Mouse (Mus musculus) thymus, postnatal 14 days (tissue): ENCODE data around the gene Paqr4.
"Not testable (repeated sequence)": the region's sequence is repeated elsewhere in the genome, so short reads cannot be mapped to it uniquely, and the experiment has no call there.

Experiments
- DNase-seq: peaks from one replicate; pipeline ENCODE4 v3.0.0; 2021

Paqr4 gene

DNA sequence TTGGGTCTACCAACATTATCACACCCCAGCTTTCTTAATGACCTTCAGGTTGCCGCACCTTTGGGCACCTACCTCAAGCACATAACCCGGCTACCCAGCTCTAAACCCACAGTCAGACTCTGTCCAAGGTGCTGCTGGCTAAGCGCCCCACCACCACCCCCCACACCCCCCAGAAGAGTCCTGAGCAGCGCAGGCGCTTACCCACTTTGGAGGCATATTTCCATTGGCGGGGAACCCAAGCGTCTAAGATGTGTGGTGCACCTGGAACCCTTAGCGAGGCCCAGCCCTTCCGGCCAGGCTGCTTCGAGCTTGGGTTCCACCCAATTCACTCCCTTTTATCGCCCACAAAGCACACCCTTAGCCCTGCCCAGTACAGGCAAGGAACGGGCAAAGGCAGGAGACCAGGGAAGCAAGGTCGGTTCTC, at the start of gene Paqr4:
Gene Paqr4, minus strand, starts transcription at position 270 of the 424 bp plus-strand sequence.
- peak; percentile 39 for DNase-seq

DNA sequence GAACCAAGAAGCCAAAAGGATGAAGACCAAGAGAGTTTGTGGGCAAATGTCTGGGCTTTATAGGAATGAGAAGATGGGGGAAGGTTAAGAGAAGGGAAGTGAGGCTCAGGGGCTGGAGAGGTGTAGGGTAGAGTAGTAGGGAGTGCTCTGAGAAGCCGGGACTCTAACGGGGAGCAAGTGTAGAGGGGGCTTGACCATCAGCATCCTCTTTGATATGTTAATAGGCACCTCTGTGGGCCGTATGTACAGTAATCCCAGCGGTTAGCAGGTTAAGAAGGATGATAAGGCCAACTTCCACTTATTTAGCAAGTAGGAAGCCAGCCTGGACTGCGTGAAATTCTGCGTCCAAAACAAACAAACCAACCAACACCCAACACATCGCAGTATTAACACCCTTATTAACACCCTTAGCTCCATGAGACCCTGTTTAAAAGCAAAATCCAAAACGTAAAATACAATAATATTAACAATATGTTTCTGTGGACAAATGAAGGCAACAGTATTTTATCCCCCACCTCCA, 49.1 kb upstream of the Paqr4 start:
- DNase-seq = no peak

DNA sequence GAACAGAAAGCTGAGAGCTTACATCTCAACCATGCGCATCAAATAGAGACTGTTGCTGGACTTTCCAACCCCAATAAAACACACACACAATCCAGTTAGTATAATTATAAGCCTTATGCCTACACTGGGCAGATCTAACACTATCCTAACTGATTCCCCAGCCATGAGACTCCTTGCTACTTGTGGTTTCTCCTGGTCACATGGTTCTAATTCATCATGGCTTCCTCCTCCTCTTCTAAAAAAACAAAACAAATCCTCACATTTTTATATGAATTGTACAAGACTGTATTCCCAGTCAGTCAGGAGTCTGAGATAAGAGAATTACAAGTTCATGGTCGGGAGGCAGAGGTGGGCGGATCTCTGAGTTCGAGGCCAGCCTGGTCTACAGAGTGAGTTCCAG, 48.3 kb upstream of the Paqr4 start:
- no peak for DNase-seq

DNA sequence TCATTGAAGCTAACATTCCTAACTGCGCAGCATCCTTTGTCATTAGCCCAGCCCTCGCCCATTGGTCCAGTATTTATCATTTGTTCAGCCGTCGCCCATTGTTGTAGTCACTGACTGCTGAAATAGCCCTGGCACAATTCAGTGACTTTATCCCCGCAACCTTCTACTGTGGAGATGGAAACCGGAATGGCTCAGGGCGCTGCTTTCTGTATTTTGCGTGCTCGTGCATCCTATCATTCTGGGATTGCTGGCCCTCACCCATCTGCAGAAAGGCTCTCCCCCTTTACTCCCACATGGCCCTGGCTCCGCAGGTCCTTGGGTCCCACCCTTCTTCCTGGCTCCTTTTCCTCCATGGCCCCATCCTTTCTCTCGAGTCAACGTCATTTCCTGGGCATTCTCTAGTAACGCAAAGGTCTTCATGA, 45.9 kb upstream of the Paqr4 start:
- DNase-seq = no peak

DNA sequence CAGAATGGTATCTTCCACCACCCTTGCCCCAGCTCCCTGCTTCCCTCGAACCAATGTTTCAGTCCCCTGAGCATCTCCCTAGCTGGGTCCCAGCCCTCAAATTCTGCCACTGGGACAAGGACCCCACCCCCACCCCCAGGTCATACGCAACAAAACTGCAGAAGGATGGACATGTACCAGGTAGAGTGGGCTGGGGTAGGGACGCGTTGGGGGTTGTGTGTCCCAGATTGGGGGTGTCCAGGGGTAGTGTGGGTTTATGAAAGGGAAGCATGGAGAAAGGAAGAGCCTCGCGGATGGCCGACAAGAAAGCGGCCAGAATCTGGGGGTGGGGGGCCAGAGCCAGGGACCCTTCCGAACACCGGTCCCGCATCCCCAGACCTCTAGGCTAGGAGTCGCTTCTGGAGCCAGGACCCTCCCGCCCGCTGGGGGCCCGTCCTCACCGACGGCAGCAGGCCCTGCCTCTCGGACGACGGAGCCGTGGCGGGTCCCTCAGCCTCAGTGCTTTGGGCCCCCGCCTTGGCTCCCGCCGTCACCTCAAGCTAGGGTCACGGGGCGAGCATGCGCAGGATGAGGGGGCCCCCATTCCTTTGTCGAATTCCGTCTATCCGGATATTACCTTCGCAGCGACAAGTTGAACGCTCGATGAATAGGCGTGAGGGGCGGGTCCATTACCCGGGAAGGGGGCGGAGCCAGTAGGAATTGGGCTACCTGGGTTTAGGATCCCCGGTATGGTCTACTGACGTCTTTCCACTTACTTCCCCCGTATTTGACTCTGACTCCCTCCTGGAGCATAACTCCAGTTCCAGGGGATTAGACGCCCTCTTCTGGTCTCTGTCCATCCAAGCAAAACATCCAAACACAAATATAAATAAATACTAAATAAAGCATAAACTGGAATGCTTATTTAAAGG, 45.1 kb upstream of the Paqr4 start, which contains the start of gene Flywch2:
Gene Flywch2, minus strand, starts transcription at position 521 of the 911 bp plus-strand sequence.
- peak; percentile 80 for DNase-seq

DNA sequence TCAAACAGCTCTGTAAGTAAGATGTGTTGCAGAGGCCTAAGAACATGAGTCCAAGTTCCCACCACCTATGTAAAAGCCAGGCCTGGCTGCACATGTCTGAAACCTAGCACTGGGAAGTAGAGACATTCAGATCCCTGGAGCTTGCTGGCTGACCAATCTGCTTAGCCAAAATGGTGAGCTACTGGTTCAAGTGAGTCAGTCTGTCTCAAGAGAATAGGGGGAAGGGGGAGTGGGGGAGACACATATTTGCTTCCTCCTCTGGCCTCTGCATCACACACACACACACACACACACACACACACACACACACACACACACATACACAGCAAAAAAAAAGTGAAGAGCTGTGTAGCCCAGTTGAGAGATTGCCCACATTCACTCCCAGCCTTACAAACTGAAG, 42.7 kb upstream of the Paqr4 start:
- no peak for DNase-seq

DNA sequence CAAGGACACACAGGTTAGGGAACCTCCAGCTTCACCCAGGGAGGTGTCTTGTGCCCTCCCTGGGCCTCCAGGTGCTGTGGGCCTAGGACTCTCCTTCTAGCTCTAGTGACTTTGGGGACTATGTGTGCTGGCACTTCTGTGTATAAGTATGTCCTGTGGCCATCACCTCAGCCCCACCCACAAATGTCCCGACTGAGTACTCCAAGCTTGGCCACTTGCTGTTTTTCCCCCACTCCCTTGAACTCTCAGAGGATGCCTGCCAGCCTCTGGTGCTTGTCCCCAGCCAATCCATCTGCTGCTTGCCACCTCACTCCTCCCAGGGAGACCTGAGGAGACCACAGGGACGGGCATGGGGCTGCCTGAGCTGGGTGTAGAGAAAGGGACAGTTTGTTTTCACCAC, 37.8 kb upstream of the Paqr4 start:
- DNase-seq = no peak

DNA sequence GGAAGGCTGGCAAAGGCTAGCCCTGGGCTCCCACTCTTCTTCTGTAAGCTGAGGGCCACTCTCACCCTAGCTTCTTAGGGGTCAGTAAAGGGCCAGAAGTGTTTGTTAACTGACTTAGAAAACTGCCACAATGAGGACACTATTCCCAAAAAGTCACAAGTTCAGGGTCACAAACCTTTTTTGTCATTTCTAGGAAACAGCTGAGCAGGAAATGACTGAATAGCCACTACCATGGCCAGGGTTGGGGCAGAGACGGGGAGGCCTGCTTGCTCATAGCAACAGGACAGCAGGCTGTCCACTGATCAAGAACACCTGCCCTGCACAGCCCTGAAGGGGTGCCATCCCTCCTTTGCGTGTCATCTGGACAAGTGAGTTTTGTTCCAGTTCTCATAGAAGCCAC, 36.5 kb upstream of the Paqr4 start:
- DNase-seq = no peak

DNA sequence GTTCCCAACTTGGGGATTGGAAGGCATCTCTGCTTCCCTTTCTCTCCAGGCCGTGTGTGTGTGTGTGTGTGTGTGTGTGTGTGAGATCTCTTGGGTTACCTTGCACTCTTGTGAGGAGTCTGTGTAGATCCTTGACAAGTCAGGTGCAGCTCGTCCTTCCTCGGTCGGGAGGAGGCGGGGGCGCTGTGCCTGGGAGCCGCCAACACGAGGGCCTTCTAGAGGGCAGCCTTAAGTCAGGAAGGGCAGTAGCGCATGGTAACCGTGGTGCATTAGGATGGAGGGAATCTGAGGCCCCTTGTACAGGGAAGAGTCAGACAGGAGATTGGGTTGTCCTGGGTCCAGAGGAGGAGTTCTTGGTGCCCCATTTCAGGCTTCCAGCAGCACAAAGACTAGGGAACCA, 35.5 kb upstream of the Paqr4 start:
- no peak for DNase-seq

DNA sequence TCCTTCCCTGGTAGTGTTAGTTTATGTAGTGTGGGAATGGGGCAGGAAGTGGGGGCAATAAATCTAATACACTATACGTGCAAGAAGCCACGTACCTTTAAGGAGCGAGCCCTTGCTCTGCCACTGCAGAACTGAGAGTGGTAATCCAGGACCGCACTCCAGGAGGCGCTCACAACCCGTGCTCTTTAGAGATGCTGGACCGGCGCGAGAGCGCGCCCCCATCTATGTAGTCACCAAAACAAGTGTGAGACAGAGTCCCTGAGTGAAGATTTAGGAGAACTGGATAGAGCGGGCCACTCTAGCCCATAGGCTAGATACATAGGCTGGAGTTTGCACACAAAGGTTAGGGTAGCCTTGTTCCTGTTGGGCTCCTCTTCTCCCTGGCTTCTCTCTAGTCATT, 33.4 kb upstream of the Paqr4 start:
- peak; percentile 91 for DNase-seq

DNA sequence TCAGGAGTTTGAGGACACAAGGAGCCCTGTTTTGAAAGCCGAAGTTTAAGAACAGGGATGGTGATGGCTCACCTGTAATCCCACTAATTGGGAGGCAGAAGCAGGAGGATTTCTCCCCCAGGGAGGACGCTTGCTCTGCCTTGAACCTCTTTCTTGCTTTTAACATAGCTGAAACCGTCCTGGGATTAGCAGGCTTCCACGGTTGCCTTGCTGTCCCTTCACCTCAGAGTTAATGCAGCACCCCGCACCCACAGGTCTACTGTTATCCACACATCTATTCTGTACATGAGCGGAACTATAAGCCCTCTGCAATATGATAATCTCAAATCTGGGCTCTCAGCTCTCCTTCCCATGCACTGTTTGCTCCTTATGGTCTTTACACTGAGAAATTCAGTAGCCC, 33.0 kb upstream of the Paqr4 start:
- DNase-seq = no peak

DNA sequence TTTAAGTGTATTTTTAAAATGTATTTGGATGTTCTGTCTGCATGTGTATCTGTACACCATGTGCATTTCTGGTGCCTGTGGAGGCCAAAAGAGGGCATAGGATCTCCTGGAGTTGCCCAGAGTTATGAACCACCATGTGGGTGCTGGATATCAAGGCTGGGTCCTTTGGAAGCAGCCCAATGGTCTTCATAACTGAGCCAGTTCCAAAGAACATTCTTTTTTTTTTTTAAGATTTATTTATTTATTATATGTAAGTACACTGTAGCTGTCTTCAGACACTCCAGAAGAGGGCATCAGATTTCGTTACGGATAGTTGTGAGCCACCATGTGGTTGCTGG, 31.5 kb upstream of the Paqr4 start:
- DNase-seq = not testable (repeated sequence)

DNA sequence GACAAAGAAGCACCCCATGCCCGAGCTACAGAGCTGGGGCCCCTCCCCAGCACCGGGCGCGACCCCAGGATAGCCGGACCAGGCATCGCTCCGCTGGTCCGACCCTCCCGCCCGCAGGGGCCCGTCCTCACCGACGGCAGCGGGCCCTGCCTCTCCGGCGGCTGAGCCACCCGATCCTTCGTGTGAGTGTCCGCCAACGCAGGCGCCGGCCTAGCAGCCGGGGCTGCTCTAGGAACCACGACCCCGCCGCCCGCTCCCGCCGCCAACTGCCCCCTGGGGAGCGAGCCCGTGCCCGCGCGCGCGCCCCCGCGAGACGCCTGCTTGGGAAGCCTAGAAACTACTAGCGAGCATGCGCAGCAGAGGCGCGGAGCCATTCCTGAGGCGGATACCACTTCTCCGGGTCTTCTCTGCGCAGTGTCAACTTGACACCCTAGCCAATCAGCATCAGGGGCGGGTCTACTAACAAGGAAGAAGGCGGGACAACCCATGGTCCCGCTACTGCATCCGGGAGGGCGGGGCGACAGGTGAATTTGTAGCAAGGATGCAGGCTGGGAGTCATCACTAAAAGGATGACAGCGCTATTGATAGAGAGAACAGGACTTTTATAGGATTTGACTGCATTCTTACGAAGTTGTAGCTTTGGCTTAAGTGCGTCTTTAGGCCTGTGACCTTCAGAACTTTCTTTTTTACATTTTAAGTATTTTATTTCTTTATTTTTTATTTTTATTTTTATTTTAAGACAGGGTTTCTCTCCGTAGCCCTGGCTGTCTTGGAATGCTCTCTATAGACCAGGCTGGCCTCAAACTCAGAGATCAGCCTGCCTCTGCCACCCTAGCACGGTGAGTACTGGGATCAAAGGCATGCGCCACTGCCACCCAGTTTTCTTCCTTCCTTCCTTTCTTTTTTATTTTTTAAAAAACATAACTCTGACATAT, 30.9 kb upstream of the Paqr4 start, which contains the start of gene Flywch1:
Gene Flywch1, minus strand, starts transcription at position 319 of the 935 bp plus-strand sequence.
- DNase-seq = peak; percentile 98

DNA sequence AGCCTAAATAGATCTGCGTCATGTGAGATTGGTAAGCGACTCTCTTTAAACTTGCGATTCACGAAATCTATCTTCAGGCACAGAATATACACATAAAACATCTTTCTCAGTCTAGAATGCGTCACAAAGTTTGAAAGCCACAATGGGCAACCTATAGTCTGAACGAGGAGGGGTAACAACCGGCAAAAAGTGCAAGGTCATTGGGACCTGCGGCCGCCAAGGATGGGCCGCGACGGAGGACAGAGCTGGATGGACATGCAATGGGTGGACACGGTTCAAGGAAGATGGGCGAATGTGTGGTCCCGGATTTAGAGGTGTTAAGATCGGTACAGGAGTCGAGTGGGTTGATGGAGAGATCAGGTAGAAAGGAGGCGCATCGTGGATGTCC, 30.2 kb upstream of the Paqr4 start:
- no peak for DNase-seq

DNA sequence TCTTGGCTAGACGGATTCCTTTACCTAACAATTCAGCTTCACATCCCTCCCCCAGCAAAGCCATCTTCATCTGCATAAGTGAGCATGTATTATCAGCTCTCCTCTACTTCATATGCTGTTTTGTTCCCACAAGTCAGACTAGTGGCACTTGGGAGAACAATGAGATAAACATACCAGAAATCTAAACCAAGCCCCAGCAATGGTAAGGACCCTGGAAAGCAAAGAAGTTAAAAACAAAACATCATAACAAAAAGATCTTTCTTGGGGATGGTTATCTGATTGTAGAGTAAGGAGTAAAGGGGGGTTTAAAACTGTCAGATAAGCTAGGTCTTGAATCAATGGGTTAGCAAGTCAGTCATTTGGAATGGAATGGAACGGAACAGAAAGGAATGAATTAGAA, 29.8 kb upstream of the Paqr4 start:
- DNase-seq = no peak

DNA sequence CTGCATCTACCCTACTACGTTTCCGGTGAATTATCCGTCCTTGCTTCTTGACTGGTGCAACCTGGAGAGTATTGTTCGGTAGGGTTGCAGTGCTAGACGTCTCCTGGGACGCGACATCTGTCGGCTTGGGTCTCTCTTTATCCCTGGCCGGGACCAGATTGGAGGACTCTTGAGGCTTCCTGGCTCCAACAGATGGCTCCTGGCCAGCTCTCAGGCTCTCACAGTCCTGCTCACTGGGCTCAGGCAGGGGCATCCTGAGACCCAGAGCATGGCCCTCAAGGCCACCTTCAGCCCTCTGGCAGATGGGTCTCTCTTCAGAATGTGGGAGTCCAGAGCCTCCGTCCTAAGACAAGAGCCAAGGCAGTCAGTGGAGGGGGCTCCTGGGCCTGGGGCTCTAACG, 22.3 kb upstream of the Paqr4 start:
- DNase-seq = no peak

DNA sequence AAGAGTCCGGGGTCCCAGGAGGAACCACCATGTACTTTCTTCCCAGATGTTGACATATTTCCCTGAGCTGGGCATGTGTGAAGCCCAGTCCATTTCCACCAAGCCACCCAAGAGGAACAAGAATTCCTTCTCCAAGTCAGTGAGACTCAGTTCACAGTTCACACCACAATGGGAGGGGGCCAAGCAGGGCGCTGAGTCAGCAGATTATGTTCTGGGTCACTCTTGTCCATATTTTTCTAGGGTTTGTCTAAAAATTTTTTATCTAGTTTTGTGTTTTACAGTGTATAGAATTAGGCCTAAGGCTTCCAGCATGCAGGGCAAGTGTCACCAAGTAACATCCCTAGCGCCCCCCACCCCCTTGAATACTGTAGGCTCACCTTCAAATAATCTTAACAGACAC, 20.5 kb upstream of the Paqr4 start:
- no peak for DNase-seq

DNA sequence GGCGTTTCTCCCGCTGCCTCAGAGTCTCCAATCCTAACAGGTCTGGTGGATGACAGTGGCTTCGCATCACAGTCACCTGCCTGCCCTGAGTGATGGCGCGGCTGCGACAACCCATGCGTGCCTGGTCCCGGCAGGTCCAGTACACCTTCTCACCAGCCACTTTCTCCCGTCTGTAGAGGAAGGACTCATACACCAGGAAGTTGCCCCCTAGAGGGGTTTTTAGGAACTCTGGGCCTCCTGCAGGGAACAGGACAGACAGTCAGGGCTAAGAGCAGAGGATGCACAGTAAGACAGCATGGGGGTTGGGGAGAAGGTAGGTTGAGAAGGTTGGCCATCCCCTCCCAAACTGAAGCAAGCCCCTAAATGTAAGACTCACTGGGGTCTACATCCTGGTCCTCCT, 19.6 kb upstream of the Paqr4 start:
- no peak for DNase-seq

DNA sequence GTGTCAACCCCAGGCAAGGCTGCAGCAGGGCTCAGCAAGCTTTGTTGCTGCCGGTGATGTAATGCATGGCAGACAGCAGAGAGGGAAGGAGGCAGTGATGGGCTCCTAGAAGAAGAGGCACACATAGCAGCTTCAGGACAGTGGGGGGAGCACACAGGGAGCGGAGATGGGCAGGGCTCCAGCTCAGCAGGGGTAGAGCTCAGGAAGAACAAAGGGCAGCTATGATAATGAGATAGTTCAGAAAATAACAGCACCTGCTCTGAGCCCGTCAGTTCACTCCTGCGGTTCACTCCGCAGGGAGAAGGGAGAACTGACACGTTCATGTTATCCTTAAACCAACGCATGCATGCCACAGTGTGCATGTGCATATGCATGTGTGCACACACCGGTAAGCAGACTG, 18.1 kb upstream of the Paqr4 start:
- DNase-seq = no peak

DNA sequence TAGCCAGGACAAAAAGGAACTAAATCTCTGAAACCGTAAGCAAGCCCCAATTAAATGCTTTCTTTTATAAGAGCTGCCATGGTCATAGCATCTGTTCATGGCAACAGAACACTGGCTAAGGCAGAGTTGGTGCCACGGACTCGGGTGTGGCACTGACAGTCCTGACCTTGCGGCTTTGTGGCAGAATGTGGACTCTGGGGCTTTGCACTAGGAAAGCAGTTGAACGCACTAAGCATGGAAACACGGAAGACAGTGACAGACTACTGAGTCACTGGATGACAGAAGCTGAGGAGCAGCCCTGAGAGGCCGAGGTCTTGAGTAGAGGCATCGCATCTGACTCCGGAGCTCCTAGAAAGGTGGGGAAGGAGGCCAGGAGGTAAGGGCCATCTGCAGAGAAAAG, 16.9 kb upstream of the Paqr4 start:
- DNase-seq = no peak

DNA sequence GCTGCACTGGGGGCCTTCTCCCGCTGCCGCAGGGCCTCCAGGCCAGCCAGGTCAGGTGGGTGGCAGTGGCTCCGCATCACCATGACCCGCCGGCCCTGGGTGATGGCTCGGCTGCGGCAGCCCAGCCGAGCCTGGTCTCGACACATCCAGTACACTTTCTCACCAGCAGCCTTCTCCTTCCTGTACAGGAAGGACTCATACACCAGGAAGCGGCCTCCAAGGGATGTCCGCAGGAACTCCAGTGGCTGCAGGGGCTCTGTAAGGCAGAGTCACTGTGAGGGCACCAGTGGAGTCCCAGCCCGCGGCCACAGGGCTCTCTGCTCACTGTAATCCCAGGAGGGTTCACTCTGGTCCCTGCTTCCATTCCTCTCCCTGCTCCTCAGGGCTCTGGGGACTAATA, 15.0 kb upstream of the Paqr4 start:
- DNase-seq = no peak

DNA sequence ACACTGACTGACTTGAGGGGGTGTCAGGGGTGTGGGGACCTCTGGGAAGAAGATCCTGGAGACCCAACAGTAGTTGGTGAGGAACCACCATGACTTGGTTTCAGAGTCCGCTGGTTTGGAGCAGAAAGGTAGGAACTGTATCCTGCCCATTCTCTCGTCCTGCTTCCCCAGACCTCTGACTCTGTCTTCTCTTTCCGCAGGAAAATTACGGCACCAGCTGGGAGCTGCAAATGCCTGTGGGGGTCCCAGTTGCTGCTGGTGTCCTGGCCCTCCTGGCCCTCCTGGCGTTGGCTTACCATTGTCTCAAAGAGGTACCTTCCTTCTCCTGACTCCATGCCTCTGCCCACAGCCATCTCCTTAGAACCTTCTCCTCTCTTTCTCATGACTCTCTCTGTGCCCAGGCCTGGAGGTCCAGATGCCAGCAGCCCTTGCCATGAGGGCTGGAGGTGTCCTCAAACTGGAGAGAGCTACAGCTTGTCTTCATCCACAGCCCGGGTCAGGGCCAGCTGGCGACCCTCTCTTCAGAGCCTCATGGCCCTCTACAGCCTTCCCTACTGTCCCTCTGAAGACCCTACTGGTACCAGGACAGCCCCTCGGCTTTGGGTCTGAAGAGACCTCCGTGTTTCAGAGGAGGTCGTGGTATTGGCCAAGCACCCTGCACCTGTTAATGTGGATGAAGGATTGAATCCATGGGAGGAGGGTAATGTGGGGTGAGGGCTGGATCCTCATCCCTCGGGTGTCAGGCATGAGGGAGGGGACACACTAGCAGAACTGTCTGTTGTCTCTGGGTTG, 8.9 kb upstream of the Paqr4 start:
- no peak for DNase-seq
